Mouse (Mus musculus) right cerebral cortex, postnatal 10 days (tissue): ENCODE results near the gene Gspt1.
"Not testable (repeated sequence)": the region's sequence is repeated elsewhere in the genome, so short reads cannot be mapped to it uniquely, and the experiment has no call there.

Experiments
- DNase-seq, 2 experiments: peaks; one replicate each; pipeline ENCODE4 v3.0.0; 2021; ENCODE audit warnings: low spot score in 2 of 2

Gspt1 gene

GRCm38 (mm10) chr16:11253898-11254722 is at the start of gene Gspt1:
TSS of gene Gspt1 (minus strand) at chr16:11254325.
- peak; percentile 99 to 100 for DNase-seq

GRCm38 (mm10) chr16:11303741-11304140 is 49.6 kb upstream of the Gspt1 start:
- no peak for DNase-seq

GRCm38 (mm10) chr16:11297700-11298099 is 43.6 kb upstream of the Gspt1 start:
- DNase-seq: peak in 1 of 2 experiments; percentile 33

GRCm38 (mm10) chr16:11295583-11295982 is 41.5 kb upstream of the Gspt1 start:
- not testable (repeated sequence) for DNase-seq

DNA sequence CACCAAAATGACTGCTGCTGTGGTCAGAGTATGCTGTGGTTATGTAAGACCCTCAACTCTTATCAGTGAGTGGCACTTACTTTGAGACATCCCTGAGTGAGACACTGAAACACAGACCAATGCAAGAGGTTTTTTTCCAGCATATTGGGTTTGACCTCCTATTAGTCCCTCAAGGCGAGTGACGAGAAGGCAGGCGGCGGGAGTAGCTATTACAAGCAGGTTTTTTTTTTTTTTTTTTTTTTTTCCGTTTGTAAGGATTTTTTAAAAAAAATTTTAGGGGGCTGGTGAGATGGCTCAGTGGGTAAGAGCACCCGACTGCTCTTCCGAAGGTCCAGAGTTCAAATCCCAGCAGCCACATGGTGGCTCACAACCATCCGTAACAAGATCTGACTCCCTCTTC is 34.7 kb upstream of the Gspt1 start:
- not testable (repeated sequence) for DNase-seq

- no peak for DNase-seq
Observed at GRCm38 (mm10) chr16:11285949-11286348, 31.8 kb upstream of the Gspt1 start.

DNA sequence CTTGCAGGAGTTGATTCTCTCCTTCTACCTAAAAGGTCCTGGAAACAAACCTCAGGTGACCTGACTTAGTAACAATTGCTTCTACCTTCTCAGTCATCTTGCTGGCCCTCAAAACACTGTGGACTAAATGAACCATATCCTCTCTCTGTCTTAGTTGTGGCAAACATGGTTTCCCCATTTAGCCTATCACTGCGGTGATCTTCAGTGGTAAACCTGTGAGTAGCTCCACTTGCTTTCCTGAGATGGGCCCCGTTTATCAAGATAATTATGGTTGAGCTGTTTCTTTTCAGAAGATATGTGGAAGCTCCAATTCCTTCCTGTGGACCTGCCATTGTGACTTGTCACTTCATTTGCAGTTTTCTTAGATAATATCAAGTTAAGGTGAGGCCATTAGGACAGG is 30.8 kb upstream of the Gspt1 start:
- no peak for DNase-seq

DNA sequence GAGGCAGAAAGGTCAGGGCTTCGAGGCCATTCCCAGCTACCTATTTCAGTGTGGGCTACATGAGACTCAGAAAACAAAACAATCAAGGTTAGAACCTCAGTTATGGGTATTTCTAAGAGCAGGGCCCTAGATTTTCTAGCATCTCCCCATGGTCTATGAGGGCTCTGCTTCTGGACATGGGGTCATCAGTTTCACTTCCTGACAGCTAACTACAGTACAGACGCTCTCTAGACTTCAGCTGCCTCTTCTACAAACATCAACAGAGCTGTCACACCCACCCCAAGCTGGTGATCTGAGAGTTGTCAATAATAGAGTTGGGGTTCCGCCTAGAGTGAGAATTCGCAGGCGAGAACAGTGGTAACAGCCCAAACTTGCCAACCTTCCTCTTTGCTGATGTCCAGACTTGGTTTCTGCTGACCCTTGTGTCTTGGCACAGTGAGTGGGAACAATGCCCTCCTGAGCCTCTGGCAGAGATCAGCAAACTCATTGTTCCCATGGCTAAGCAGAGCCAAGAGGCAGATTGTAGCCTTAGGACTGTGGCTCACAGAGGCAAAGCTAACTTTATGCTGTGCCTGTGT is 28.6 kb upstream of the Gspt1 start:
- DNase-seq: peak; percentile 49 to 61

GRCm38 (mm10) chr16:11278778-11279177 is 24.7 kb upstream of the Gspt1 start:
- no peak for DNase-seq

- DNase-seq: no peak
Observed at GRCm38 (mm10) chr16:11276888-11277287, 22.8 kb upstream of the Gspt1 start.

DNA sequence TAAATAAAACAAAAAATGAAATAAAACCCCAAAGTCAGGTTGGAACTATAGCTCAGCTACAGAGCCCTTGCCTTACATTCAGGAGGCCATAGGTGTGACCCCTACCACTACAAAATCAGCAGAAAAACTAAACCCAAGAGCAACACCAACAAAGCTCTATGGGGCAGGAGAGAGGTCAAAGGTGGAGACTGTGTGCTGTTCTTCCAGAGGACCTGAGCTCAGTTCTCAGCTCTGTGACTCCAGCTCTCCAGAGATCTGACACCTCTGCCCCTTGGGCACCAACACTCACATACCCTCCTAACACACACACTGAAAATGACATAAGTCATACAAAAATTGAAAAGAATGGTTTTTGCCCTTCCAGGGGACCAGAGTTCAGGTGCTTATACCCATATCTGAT is 16.9 kb upstream of the Gspt1 start:
- DNase-seq: no peak

GRCm38 (mm10) chr16:11270642-11271041 is 16.5 kb upstream of the Gspt1 start:
- DNase-seq: peak in 1 of 2 experiments; percentile 22

- DNase-seq: no peak
Observed at GRCm38 (mm10) chr16:11269808-11270207, 15.7 kb upstream of the Gspt1 start.

- DNase-seq: no peak
Observed at GRCm38 (mm10) chr16:11266556-11266955, 12.4 kb upstream of the Gspt1 start.

GRCm38 (mm10) chr16:11263266-11263665 is 9.1 kb upstream of the Gspt1 start:
- no peak for DNase-seq

DNA sequence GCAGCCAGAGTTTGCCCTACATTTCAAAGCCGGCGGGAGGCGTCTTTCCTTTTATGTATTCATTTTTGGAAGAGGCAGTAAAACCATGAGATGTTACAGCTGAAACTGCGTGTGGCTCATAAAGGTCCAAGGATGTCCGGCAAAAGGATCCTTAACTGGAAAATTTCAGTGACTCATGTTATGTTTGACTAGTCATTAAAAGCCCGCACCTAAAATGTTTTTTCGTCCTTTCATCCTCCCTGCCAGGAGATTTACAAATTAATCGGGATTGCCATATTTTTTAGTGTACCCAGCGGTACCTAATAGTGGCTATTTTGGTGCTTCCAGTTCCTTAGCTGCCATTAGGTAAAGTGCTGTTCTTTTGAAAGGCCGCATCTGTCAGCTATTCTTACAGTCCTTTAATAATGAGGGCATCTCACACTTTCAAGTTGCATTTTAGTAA is 619 bp upstream of the Gspt1 start:
- DNase-seq: no peak

GRCm38 (mm10) chr16:11253065-11253831 is 877 bp downstream of the Gspt1 start:
- peak; percentile 51 to 52 for DNase-seq

- DNase-seq: no peak
Observed at GRCm38 (mm10) chr16:11247791-11248190, 6.3 kb downstream of the Gspt1 start.

GRCm38 (mm10) chr16:11245767-11246166 is 8.4 kb downstream of the Gspt1 start:
- no peak for DNase-seq

- DNase-seq: no peak
Observed at GRCm38 (mm10) chr16:11242401-11242800, 11.7 kb downstream of the Gspt1 start.

- no peak for DNase-seq
Observed at GRCm38 (mm10) chr16:11217801-11218200, 36.3 kb downstream of the Gspt1 start.

GRCm38 (mm10) chr16:11203600-11204390 is 50.3 kb downstream of the Gspt1 start:
- no peak for DNase-seq
